Mouse (Mus musculus): ENCODE measurements around the gene Gm17409. TPM values are rescaled to one million over a fixed set of nuclear protein-coding genes. Genes with fewer than 3 reads are reported as not detected.

Gene Gm17409
- not detected in 2 replicates for polyA plus RNA-seq (2014; fragmentation: Nextera tagmentation; extraction: Ambion mirVana)

DNA sequence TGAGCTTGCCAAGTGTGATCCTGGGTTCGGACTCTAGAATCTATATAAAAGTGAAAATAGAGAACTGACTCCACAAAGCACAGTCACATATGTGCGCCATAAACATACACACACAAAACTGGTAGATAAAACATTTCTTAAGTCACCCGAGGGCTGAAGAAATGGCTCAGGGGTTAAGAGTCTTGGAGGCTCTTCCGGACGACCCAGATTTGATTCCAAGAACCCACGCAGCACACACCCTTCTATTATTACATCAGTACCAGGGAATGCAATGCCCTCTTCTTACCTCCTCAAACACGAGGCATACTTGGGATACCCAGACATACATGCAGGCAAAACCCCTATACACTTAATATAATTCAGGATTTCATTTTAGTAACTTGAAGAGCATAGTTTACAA, at the start of gene Gm17409:
TSS of gene Gm17409 (plus strand) at position 301 of the 400 bp plus-strand sequence.
- 95% methylated on average over 7 of the region's 7 CpGs for WGBS
- Histone ChIP-seq H3K4me1 (replicated peaks; ENCODE audit: control insufficient read depth, insufficient read depth, low read length) (no peaks in the 10 kb centered on the region), H3K4me3 (replicated peaks; ENCODE audit: low read length) (no peak within 1 kb of the TSS), H3K36me3 (replicated peaks; ENCODE audit: control insufficient read depth, insufficient read depth) (peaks cover 48% of the 10 kb centered on the region), H3K4me2 (replicated peaks) (no peak within 1 kb of the TSS), H3K9me3 (ENCODE audit: control insufficient read depth, low read length) (no peaks in the 10 kb centered on the region), H3K9ac (no peak within 1 kb of the TSS), H3K27ac (no peak within 1 kb of the TSS), H3K27me3 (ENCODE audit: control insufficient read depth, insufficient read depth, low read length) (no peaks in the 10 kb centered on the region)
- no peak for DNase-seq (ENCODE audit: low spot score)
- ATAC-seq (ENCODE audit: low FRiP score), result no peak

DNA sequence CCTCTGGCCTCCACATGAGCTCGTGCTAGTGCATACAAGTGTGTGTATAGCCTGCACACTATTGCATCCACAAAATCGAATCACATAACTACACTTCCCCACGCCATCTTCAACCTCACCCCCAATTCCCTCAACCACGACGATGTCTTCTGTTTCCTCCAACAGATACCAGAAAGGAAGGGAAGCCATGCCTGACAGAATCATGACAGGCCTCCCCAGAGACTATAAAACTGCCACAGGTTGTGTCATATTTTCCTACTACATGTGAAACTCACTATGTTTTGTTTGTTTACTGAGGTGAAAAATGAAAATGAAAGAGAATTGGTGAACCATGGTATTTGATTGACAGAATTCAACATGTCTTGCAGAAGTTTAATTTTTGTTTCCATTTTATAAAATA, 46.6 kb upstream of the Gm17409 start:
- Histone ChIP-seq H3K4me2 (replicated peaks) (no peak overlapping the region), H3K27ac (no peak overlapping the region), H3K9me3 (ENCODE audit: control insufficient read depth, low read length) (no peaks in the 10 kb centered on the region), H3K4me1 (replicated peaks; ENCODE audit: control insufficient read depth, insufficient read depth, low read length) (no peaks in the 10 kb centered on the region), H3K27me3 (ENCODE audit: control insufficient read depth, insufficient read depth, low read length) (no peaks in the 10 kb centered on the region), H3K9ac (no peak overlapping the region), H3K4me3 (replicated peaks; ENCODE audit: low read length) (no peak overlapping the region), H3K36me3 (replicated peaks; ENCODE audit: control insufficient read depth, insufficient read depth) (no peaks in the 10 kb centered on the region)
- ATAC-seq (ENCODE audit: low FRiP score) (no peak), DNase-seq (ENCODE audit: low spot score) (no peak)
- 88% methylated on average over 5 of the region's 5 CpGs for WGBS

DNA sequence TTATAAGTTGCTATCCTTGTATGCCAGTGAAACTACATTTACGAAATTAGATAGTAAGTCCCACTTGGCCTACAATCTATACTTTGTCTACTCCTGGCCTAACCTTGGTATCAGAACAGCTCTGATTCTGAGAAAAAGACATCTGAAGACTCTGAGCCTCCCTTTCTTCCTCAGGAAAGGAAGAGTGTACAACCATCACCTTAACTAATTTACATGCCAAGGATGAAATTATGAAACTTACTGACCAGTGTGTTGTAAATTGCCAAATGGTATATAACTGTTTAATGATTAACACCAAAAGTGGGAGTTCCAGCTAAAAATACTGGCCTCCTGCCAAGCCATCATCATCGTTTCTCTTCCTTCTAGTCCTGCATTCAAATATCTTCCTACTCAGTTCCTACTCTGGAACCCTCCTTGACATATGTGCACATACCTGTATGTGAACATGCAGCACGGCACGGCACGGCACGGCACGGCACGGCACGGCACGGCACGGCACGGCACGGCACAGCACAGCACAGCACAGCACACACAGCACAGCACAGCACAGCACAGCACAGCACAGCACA, 44.4 kb upstream of the Gm17409 start:
- no peak overlapping the region for H3K4me2 ChIP-seq (replicated peaks)
- no peak overlapping the region for H3K27ac ChIP-seq
- DNase-seq (ENCODE audit: low spot score) (no peak), ATAC-seq (ENCODE audit: low FRiP score) (no peak)
- no peaks in the 10 kb centered on the region for H3K27me3 ChIP-seq (ENCODE audit: control insufficient read depth, insufficient read depth, low read length)
- 97% methylated on average over 13 of the region's 13 CpGs for WGBS
- H3K9me3 ChIP-seq (ENCODE audit: control insufficient read depth, low read length), result no peaks in the 10 kb centered on the region
- H3K4me1 ChIP-seq (replicated peaks; ENCODE audit: control insufficient read depth, insufficient read depth, low read length), result no peaks in the 10 kb centered on the region
- H3K4me3 ChIP-seq (replicated peaks; ENCODE audit: low read length), result no peak overlapping the region
- H3K9ac ChIP-seq, result no peak overlapping the region
- H3K36me3 ChIP-seq (replicated peaks; ENCODE audit: control insufficient read depth, insufficient read depth), result no peaks in the 10 kb centered on the region

GRCm38 (mm10) chr2:58432211-58432610, 37.7 kb upstream of the Gm17409 start:
- DNase-seq (ENCODE audit: low spot score), result no peak
- H3K27ac ChIP-seq, result no peak overlapping the region
- H3K4me3 ChIP-seq (replicated peaks; ENCODE audit: low read length), result no peak overlapping the region
- no peaks in the 10 kb centered on the region for H3K27me3 ChIP-seq (ENCODE audit: control insufficient read depth, insufficient read depth, low read length)
- no peaks in the 10 kb centered on the region; the same call in 1 of the 2 replicates for H3K36me3 ChIP-seq (replicated peaks; ENCODE audit: control insufficient read depth, insufficient read depth)
- no peak overlapping the region for H3K9ac ChIP-seq
- H3K4me1 ChIP-seq (replicated peaks; ENCODE audit: control insufficient read depth, insufficient read depth, low read length), result no peaks in the 10 kb centered on the region
- no peaks in the 10 kb centered on the region for H3K9me3 ChIP-seq (ENCODE audit: control insufficient read depth, low read length)
- no peak overlapping the region for H3K4me2 ChIP-seq (replicated peaks)
- no peak for ATAC-seq (ENCODE audit: low FRiP score)
- 94% methylated on average over 7 of the region's 7 CpGs for WGBS

- no peak overlapping the region for H3K4me3 ChIP-seq (replicated peaks; ENCODE audit: low read length)
- no peak overlapping the region for H3K9ac ChIP-seq
- 94% methylated on average over 2 of the region's 2 CpGs for WGBS
- H3K27ac ChIP-seq, result no peak overlapping the region
- ATAC-seq (ENCODE audit: low FRiP score) (no peak), DNase-seq (ENCODE audit: low spot score) (no peak)
- no peak overlapping the region for H3K4me2 ChIP-seq (replicated peaks)
- no peaks in the 10 kb centered on the region for H3K9me3 ChIP-seq (ENCODE audit: control insufficient read depth, low read length)
- no peaks in the 10 kb centered on the region for H3K27me3 ChIP-seq (ENCODE audit: control insufficient read depth, insufficient read depth, low read length)
- H3K4me1 ChIP-seq (replicated peaks; ENCODE audit: control insufficient read depth, insufficient read depth, low read length), result no peaks in the 10 kb centered on the region
- H3K36me3 ChIP-seq (replicated peaks; ENCODE audit: control insufficient read depth, insufficient read depth), result no peaks in the 10 kb centered on the region; the same call in 1 of the 2 replicates
Measured at GRCm38 (mm10) chr2:58433317-58433716, 36.6 kb upstream of the Gm17409 start.

- WGBS, result 92% methylated on average over 2 of the region's 2 CpGs
- Histone ChIP-seq H3K4me2 (replicated peaks) (no peak overlapping the region), H3K36me3 (replicated peaks; ENCODE audit: control insufficient read depth, insufficient read depth) (peaks cover 9% of the 10 kb centered on the region; the same call in 1 of the 2 replicates), H3K27me3 (ENCODE audit: control insufficient read depth, insufficient read depth, low read length) (no peaks in the 10 kb centered on the region), H3K9ac (no peak overlapping the region), H3K4me1 (replicated peaks; ENCODE audit: control insufficient read depth, insufficient read depth, low read length) (no peaks in the 10 kb centered on the region), H3K27ac (no peak overlapping the region), H3K9me3 (ENCODE audit: control insufficient read depth, low read length) (no peaks in the 10 kb centered on the region), H3K4me3 (replicated peaks; ENCODE audit: low read length) (no peak overlapping the region)
- DNase-seq (ENCODE audit: low spot score) (no peak), ATAC-seq (ENCODE audit: low FRiP score) (no peak)
Measured at GRCm38 (mm10) chr2:58434438-58434837, 35.5 kb upstream of the Gm17409 start.

- ATAC-seq (ENCODE audit: low FRiP score), result no peak
Measured at GRCm38 (mm10) chr2:58435507-58435906, 34.4 kb upstream of the Gm17409 start.

DNA sequence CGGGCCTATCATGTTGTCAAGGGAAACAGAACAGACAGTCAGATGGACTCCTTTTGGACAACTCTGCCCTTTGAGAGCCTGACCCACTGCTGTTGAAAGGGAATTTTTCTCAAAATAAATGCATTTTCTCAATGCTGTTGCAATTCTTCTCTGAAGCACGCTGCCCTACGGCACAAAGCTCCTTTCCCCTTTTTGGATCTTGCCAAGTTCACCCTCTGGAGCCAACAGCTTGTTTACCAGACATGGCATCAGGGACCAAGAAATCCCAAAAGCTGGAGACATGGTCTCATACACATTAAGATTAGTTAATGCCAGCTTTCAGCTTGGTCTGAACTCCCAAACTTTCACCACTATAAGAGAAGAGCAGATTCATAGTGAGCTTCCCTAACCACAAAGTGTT, 33.0 kb upstream of the Gm17409 start:
- Histone ChIP-seq H3K27ac (no peak overlapping the region), H3K36me3 (replicated peaks; ENCODE audit: control insufficient read depth, insufficient read depth) (peaks cover 10% of the 10 kb centered on the region; the same call in 1 of the 2 replicates), H3K27me3 (ENCODE audit: control insufficient read depth, insufficient read depth, low read length) (no peaks in the 10 kb centered on the region), H3K4me3 (replicated peaks; ENCODE audit: low read length) (no peak overlapping the region), H3K9me3 (ENCODE audit: control insufficient read depth, low read length) (no peaks in the 10 kb centered on the region), H3K4me2 (replicated peaks) (no peak overlapping the region), H3K4me1 (replicated peaks; ENCODE audit: control insufficient read depth, insufficient read depth, low read length) (no peaks in the 10 kb centered on the region), H3K9ac (no peak overlapping the region)
- DNase-seq (ENCODE audit: low spot score), result no peak
- no peak for ATAC-seq (ENCODE audit: low FRiP score)
- 70% methylated on average over 3 of the region's 3 CpGs for WGBS

More at GRCm38 (mm10) chr2:58435507-58435906, 34.4 kb upstream of the Gm17409 start:
- DNase-seq (ENCODE audit: low spot score), result no peak
- Histone ChIP-seq H3K4me2 (replicated peaks) (no peak overlapping the region), H3K27me3 (ENCODE audit: control insufficient read depth, insufficient read depth, low read length) (no peaks in the 10 kb centered on the region), H3K9me3 (ENCODE audit: control insufficient read depth, low read length) (no peaks in the 10 kb centered on the region), H3K9ac (no peak overlapping the region), H3K36me3 (replicated peaks; ENCODE audit: control insufficient read depth, insufficient read depth) (peaks cover 10% of the 10 kb centered on the region; the same call in 1 of the 2 replicates), H3K27ac (no peak overlapping the region), H3K4me1 (replicated peaks; ENCODE audit: control insufficient read depth, insufficient read depth, low read length) (no peaks in the 10 kb centered on the region), H3K4me3 (replicated peaks; ENCODE audit: low read length) (no peak overlapping the region)
- WGBS, result 85% methylated on average over 13 of the region's 13 CpGs

DNA sequence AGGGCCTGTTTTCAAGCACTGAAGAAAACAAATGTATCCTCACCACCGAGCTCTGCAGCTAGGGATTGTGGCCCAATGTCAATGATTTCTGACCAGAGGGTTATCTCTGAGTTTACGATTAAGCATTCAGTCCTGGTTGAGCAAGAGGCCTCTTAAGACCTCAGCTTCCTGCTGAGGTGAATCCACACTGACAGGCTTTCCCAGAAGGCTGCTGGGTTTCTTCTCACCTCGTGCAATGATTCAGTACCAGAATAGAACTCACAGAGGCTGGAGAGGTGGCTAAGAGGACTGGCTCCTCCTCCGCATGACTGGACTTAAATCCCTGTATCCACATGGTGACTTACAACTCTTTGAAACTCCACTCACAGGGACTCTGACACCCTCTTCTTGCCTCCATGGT, 26.8 kb upstream of the Gm17409 start:
- Histone ChIP-seq H3K27ac (no peak overlapping the region), H3K9ac (no peak overlapping the region), H3K27me3 (ENCODE audit: control insufficient read depth, insufficient read depth, low read length) (no peaks in the 10 kb centered on the region), H3K4me3 (replicated peaks; ENCODE audit: low read length) (no peak overlapping the region), H3K36me3 (replicated peaks; ENCODE audit: control insufficient read depth, insufficient read depth) (peaks cover 30% of the 10 kb centered on the region), H3K9me3 (ENCODE audit: control insufficient read depth, low read length) (no peaks in the 10 kb centered on the region), H3K4me1 (replicated peaks; ENCODE audit: control insufficient read depth, insufficient read depth, low read length) (no peaks in the 10 kb centered on the region), H3K4me2 (replicated peaks) (no peak overlapping the region)
- 83% methylated on average over 4 of the region's 4 CpGs for WGBS
- DNase-seq (ENCODE audit: low spot score) (no peak), ATAC-seq (ENCODE audit: low FRiP score) (no peak)

- no peak overlapping the region for H3K4me3 ChIP-seq (replicated peaks; ENCODE audit: low read length)
- no peaks in the 10 kb centered on the region for H3K9me3 ChIP-seq (ENCODE audit: control insufficient read depth, low read length)
- DNase-seq (ENCODE audit: low spot score), result no peak
- no peak for ATAC-seq (ENCODE audit: low FRiP score)
- H3K27ac ChIP-seq, result no peak overlapping the region
- H3K27me3 ChIP-seq (ENCODE audit: control insufficient read depth, insufficient read depth, low read length), result no peaks in the 10 kb centered on the region
- no peak overlapping the region for H3K9ac ChIP-seq
- no peak overlapping the region for H3K4me2 ChIP-seq (replicated peaks)
- peaks cover 21% of the 10 kb centered on the region for H3K36me3 ChIP-seq (replicated peaks; ENCODE audit: control insufficient read depth, insufficient read depth)
- no peaks in the 10 kb centered on the region for H3K4me1 ChIP-seq (replicated peaks; ENCODE audit: control insufficient read depth, insufficient read depth, low read length)
- WGBS, result 93% methylated on average over 15 of the region's 15 CpGs
Measured at GRCm38 (mm10) chr2:58447001-58447400, 22.9 kb upstream of the Gm17409 start.

All from hindbrain, embryonic 14.5 days (tissue).